Mouse (Mus musculus) thymus, adult 2 months (tissue): ENCODE results near the gene Elp1. TPM values are rescaled to one million over a fixed set of nuclear protein-coding genes. Genes with fewer than 3 reads are reported as not detected.

Source experiments
- DNase-seq: peaks from one replicate; pipeline ENCODE4 v3.0.0; 2021
- H3K27ac ChIP-seq: fragments of 200-500 bp; 2 replicates; pipeline ENCODE4 v1.5.1; 2012; ENCODE audit warnings: low read length, control low read depth; ENCODE audit not compliant: control insufficient read depth, insufficient read depth
- H3K27me3 ChIP-seq: fragments of 200-500 bp; 2 replicates; pipeline ENCODE4 v1.6.1; 2012; ENCODE audit warnings: mild to moderate bottlenecking, low read length, moderate library complexity, mixed read lengths; ENCODE audit not compliant: control insufficient read depth, insufficient read depth
- H3K36me3 ChIP-seq: fragments of 200-500 bp; 2 replicates; pipeline ENCODE4 v1.6.1; 2012; ENCODE audit warnings: mild to moderate bottlenecking, low read length, moderate library complexity; ENCODE audit not compliant: control insufficient read depth, insufficient read depth
- H3K4me1 ChIP-seq: fragments of 200-500 bp; replicated peaks from 2 replicates; pipeline ENCODE4 v1.6.1; 2012; ENCODE audit warnings: low read length; ENCODE audit not compliant: control insufficient read depth, insufficient read depth
- H3K4me3 ChIP-seq: fragments of 200-500 bp; 2 replicates; pipeline ENCODE4 v1.5.1; 2012; ENCODE audit warnings: mild to moderate bottlenecking, low read length, control low read depth, moderate library complexity; ENCODE audit not compliant: control insufficient read depth, insufficient read depth
- CTCF ChIP-seq: fragments of 200-500 bp; IDR thresholded peaks from 2 replicates; pipeline ENCODE4 v1.5.1; 2012; ENCODE audit warnings: mild to moderate bottlenecking, control low read depth, low read length, moderate library complexity, borderline replicate concordance; ENCODE audit not compliant: control insufficient read depth, poor library complexity, insufficient read depth; ENCODE audit errors: extremely low read depth
- POLR2A ChIP-seq: fragments of 200-500 bp; IDR thresholded peaks from 2 replicates; pipeline ENCODE4 v1.6.1; 2012; ENCODE audit warnings: mild to moderate bottlenecking, low read length, control low read depth, moderate library complexity; ENCODE audit not compliant: control insufficient read depth, poor library complexity, insufficient read depth; ENCODE audit errors: extremely low read depth
- WGBS: fragments of 180-500 bp; shearing (Covaris S2); methylation state at CpG from one replicate; pipeline ENCODE4 v1.1.7; 2018; 5-methylcytosine and 5-hydroxymethylcytosine counted together
- polyA plus RNA-seq: library from polyadenylated mRNA; depleted of rRNA; stranded (reverse); fragments of >200 nt; gene quantifications from 2 replicates; pipeline ENCODE4 v1.2.3, GENCODE M21; 2012

Elp1 gene
- polyA plus RNA-seq, 1 experiment, result 18.0 TPM

DNA sequence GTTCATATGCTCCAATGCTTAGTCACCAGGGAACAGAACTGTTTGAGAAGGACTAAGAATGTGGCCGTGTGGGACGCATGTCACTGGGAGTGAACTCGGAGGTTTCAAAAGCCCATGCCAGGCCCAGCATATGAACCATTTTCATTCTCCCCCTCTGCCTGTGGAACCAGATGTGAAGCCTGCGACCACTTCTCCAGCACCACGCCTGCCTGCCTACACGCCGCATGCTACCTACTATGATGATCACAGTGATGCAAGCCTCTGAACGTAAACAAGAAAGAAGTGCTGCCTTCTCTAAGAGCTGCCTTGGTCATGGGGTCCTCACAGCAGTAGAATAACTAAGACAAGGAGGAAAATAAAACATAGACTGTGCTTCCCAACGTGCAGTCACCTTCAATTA, 54.7 kb downstream of the Elp1 start:
- H3K4me3 ChIP-seq, result no peak overlapping the region
- H3K27ac ChIP-seq, result no peak overlapping the region
- no peaks in the 10 kb centered on the region for H3K4me1 ChIP-seq
- TF ChIP-seq POLR2A (no peak), CTCF (no peak)
- H3K36me3 ChIP-seq, result peaks cover 16% of the 10 kb centered on the region
- 98% methylated on average over 9 of the region's 9 CpGs for WGBS
- no peaks in the 10 kb centered on the region for H3K27me3 ChIP-seq
- DNase-seq, result no peak

DNA sequence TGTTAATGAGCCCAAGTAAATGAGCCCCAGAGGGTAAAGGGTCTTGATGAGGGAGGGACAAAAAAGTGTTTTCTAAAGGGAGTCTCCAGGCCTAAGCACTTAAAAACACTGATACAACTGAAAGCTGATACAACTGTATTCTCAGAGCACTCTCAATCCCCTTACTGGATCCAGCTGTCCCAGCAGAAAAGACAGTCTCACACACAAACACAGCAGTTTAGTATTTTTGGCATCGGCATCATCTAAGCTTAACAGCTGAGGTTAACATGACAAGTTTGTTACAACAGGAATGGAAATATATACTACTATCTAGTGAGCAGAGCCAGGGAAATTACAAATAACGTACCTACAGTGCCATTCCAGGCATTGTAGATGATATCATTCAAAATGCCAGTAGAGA, 55.8 kb downstream of the Elp1 start:
- 94% methylated on average over 2 of the region's 2 CpGs for WGBS
- H3K4me3 ChIP-seq, result no peak overlapping the region
- no peak overlapping the region for H3K27ac ChIP-seq
- TF ChIP-seq CTCF (no peak), POLR2A (no peak)
- no peaks in the 10 kb centered on the region for H3K4me1 ChIP-seq
- H3K36me3 ChIP-seq, result peaks cover 12% of the 10 kb centered on the region
- no peaks in the 10 kb centered on the region for H3K27me3 ChIP-seq
- DNase-seq, result no peak

- DNase-seq, result no peak
- TF ChIP-seq POLR2A, result no peak
- no peak for TF ChIP-seq CTCF
- H3K4me1 ChIP-seq, result no peaks in the 10 kb centered on the region
- H3K4me3 ChIP-seq, result no peak within 1 kb of the TSS
- no peak within 1 kb of the TSS for H3K27ac ChIP-seq
- H3K27me3 ChIP-seq, result no peaks in the 10 kb centered on the region
- WGBS, result 97% methylated on average over 21 of the region's 21 CpGs
- H3K36me3 ChIP-seq, result no peaks in the 10 kb centered on the region
Observed at GRCm38 (mm10) chr4:56743363-56744195, 58.6 kb downstream of the Elp1 start, which contains the start of gene Actl7a. TSS of gene Actl7a (plus strand) at chr4:56743413.

DNA sequence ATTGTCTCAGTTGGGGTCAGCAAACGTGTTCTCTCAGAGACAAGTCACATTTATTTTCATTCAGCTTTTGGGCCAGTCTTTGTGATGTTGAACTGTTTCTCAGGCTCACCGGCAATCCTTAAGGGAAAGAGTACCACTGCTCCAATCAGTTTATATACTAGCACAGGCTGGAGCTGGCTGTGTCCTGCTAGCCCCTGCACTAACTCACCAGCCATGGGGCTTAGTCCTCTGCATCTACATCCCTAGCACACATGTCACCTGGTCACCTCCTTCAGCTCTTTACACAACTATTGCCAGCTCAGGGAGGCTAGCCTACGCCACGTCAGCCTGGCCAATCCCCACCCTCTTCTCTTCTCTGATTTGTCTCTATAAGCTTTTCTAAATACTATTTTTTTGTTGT, 59.4 kb downstream of the Elp1 start:
- H3K27ac ChIP-seq, result no peak overlapping the region
- TF ChIP-seq CTCF (no peak), POLR2A (no peak)
- H3K4me1 ChIP-seq, result no peaks in the 10 kb centered on the region
- H3K27me3 ChIP-seq, result no peaks in the 10 kb centered on the region
- DNase-seq, result no peak
- 98% methylated on average over 4 of the region's 4 CpGs for WGBS
- H3K36me3 ChIP-seq, result no peaks in the 10 kb centered on the region
- no peak overlapping the region for H3K4me3 ChIP-seq

DNA sequence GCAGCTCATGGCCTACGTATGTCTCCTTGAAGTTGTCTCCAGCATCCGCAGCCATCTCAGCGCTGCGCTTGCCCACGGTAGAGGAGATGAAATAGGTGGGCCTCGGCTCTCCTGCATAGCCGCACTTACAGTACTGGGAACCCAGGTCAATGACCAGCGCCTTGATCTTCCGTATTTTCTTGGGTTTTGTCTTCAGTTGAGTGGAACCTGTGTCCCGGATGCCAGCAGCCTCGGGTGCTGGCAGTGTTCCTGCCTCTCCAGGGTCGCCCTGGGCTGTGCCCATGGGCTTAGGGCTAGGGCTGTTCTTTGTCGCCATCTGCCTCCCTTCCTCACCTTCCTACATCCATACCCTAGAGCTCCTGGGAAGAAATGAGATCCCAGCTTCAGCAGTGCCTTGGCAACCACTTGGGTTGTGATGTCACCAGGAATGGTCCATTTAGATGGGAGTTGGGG, 61.1 kb downstream of the Elp1 start, which contains the start of gene Actl7b:
Gene Actl7b, minus strand, starts transcription at position 403 of the 453 bp plus-strand sequence.
- H3K4me3 ChIP-seq, result no peak within 1 kb of the TSS
- no peak for TF ChIP-seq CTCF
- TF ChIP-seq POLR2A, result no peak
- H3K27ac ChIP-seq, result no peak within 1 kb of the TSS
- 97% methylated on average over 13 of the region's 13 CpGs for WGBS
- no peaks in the 10 kb centered on the region for H3K36me3 ChIP-seq
- DNase-seq, result no peak
- H3K4me1 ChIP-seq, result no peaks in the 10 kb centered on the region
- no peaks in the 10 kb centered on the region for H3K27me3 ChIP-seq

- 97% methylated on average over 20 of the region's 20 CpGs for WGBS
- no peaks in the 10 kb centered on the region for H3K27me3 ChIP-seq
- H3K27ac ChIP-seq, result no peak overlapping the region
- H3K36me3 ChIP-seq, result no peaks in the 10 kb centered on the region
- no peak for DNase-seq
- H3K4me1 ChIP-seq, result no peaks in the 10 kb centered on the region
- no peak overlapping the region for H3K4me3 ChIP-seq
- TF ChIP-seq CTCF (no peak), POLR2A (no peak)
Observed at GRCm38 (mm10) chr4:56740611-56741010, 61.5 kb downstream of the Elp1 start.
